Mouse (Mus musculus): ENCODE data around the gene Ncf2.
A peak's percentile ranks its signal among the peaks of the same experiment; 100 is the strongest.
"Not testable (repeated sequence)": the region's sequence is repeated elsewhere in the genome, so short reads cannot be mapped to it uniquely, and the experiment has no call there.

The Ncf2 gene

DNA sequence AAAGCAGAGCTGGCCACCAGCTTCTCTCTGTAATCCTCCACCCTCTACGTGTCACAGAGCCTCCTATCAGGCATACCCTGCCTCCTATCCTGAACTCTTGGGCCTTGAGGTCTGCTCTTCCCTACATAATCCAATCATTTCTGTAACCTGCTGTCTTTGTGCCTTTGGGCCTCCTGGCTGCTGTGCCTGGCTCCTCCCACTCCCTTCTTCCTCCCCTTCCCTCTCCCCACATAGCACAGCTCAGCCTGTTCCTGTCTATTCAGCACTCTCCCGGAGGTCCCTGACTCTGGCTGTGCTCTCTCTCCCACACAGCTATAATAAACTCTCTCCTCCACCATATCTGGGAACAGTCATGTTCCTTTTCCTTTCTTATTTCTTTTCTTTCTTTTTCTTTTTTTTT is at the start of gene Ncf2:
Gene Ncf2 (plus strand): TSS at position 298 of the 400 bp plus-strand sequence.
- DNase-seq (ENCODE audit: low spot score): peak; percentile 80

GRCm38 (mm10) chr1:152750312-152750965 is 49.6 kb upstream of the Ncf2 start, which contains the start of gene Apobec4:
Gene Apobec4, plus strand, starts transcription at chr1:152750551.
- DNase-seq (ENCODE audit: low spot score): no peak

GRCm38 (mm10) chr1:152761791-152762190 is 38.2 kb upstream of the Ncf2 start:
- no peak for DNase-seq (ENCODE audit: low spot score)

DNA sequence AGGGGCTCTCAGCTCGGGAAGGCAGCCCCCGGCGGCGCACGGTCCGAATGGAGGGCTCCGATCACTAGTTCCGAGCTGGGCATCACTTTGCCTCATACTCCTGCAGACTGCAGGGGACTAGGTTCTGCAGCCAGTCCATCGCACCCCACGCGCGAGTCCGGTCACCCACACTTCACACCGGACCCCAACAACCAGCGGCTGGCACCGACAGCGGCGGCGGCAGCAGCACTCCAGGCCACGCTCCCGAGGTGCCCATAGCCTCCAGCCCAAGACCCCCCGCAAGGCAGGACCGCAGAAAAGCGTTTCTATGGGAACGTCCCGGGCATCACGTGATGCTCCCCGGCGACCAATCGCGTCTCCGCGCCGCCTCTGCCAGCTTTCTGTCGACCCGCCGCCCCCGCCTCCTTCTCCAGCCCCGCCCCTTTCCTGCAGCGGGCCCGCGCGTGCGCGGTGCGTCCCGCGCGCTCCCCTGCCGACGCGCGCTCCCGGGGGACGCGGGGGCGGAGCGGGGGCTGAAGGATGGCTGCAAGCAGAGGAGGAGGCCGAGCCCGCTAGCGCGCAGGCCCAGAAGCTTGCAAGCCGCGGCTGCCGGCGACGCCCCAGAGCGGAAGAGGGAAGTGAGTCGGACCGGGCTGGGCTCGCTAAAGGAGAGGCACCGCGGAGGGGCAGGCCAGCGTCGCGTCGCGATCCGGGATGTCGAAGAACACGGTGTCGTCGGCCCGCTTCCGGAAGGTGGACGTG is 33.8 kb upstream of the Ncf2 start, which contains the start of the genes Rgl1 and Arpc5:
Gene Rgl1 (minus strand): TSS at position 320 of the 741 bp plus-strand sequence.
Gene Arpc5 (plus strand): TSS at position 511 of the 741 bp plus-strand sequence.
- peak; percentile 96 for DNase-seq (ENCODE audit: low spot score)

DNA sequence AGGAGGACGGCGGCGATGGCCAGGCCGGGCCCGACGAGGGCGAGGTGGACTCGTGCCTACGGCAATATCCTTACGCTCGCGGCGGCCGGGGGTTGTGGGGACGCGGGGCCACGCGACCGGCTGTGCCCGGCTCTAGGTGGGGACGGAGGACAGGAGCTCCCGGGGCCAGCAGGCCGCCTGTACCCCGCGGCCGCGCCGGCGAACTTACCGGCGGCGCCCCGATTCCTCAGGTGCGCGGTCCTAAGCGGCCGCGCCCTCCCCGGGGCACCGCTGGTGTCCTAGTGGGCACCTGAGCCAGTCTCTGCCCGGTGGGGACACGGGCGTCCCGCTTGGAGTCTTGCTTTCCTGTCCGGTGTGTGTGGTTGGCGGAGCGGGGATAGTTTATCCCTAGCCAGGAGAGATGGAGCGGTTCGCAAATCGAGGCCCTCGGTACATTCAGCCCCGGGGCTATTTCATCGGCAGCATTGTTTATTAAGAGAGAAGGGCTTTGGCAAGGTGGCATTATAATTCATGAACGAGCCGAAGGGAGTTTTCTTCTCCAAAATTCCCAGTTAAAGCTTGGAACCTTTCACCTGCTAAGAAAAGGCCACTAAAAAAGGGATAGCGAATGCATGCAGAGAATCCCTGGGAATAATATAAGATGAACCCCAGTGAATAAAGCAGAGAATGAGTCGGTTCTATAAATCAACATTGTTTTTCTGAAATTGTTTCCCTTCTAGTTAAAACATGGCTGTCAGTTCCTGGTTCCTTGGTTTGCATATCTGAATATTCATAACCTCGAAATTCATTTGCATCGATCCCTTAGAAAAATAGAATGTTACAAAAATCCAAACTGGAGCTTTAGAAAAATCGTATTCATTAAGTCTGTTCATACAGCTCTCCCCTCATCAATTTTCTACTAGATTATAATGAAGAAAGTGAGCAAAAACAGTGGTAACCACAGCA is 32.9 kb upstream of the Ncf2 start:
- DNase-seq (ENCODE audit: low spot score): peak; percentile 41

- DNase-seq (ENCODE audit: low spot score): peak; percentile 96
Measured at GRCm38 (mm10) chr1:152767749-152768488, 32.1 kb upstream of the Ncf2 start.

GRCm38 (mm10) chr1:152771016-152771415 is 29.0 kb upstream of the Ncf2 start:
- DNase-seq (ENCODE audit: low spot score): no peak

GRCm38 (mm10) chr1:152774601-152775000 is 25.4 kb upstream of the Ncf2 start:
- DNase-seq (ENCODE audit: low spot score): not testable (repeated sequence)

GRCm38 (mm10) chr1:152779071-152779737 is 20.8 kb upstream of the Ncf2 start:
- DNase-seq (ENCODE audit: low spot score): peak; percentile 81

DNA sequence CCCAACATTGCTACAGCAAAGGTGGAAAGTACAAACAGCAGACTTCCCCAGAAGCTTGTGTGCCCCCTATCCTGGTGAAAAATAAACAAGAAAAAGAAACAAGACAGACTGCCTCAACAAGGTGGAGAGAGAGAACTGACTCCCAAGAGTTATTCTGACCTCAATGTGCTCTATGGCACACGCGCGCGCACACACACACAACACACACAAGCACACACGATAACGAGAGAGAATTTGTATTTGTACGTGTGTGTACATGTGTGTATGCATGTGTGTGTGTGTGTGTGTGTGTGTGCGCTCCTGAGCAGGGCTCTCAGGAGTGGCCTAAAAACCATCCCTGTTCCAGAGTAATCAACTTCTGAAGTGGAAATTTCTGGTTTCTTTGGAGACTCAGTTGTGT is 15.4 kb upstream of the Ncf2 start:
- no peak for DNase-seq (ENCODE audit: low spot score)

GRCm38 (mm10) chr1:152785446-152785845 is 14.5 kb upstream of the Ncf2 start:
- DNase-seq (ENCODE audit: low spot score): not testable (repeated sequence)

DNA sequence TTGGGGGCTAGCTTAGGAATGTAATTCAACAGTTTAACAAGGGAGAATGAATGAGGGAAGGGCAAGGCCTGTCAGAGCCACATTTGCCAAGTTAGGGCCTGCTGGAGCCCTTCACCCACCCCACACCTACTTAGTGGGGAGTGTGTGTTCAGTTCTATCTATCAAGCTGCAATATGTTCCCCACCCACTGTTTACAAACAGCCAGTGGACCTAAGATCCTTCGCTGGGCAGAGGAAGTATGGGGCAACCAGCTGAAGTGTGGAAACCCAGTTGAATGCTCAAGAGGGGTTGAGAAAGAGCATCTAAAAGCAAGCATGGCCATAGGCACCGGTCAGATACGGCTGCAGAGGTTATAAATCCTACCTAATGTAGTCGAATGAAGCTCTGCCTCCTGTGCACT is 13.0 kb upstream of the Ncf2 start:
- no peak for DNase-seq (ENCODE audit: low spot score)

DNA sequence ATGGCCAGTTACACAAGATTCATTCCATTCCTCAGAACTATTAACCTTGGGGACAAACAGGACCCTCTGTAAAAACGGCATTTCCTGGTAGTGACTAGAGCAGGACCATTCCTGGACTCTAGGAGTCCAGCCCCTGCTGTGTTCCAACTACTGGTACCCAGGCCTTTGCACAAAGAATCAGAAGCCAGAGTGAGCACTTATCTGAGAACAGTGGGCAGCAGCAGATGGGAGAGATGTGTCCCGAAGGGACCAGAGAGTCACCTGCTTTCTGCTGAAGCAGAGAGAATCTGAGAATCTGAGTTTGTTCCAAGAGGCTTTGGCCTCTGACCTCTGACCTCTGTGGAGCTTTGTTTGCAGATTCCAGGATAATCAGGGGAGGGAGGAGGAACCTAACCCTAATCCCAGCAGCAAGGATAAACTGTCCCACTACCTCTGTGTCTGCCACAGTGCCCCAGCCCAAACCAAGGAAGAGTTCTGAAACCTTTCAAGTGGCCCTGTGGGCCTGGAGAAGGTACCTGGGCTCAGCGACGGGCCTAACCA is 11.8 kb upstream of the Ncf2 start:
- DNase-seq (ENCODE audit: low spot score): no peak

- DNase-seq (ENCODE audit: low spot score): peak; percentile 63
Measured at GRCm38 (mm10) chr1:152790254-152790653, 9.7 kb upstream of the Ncf2 start.

GRCm38 (mm10) chr1:152790821-152791220 is 9.2 kb upstream of the Ncf2 start:
- no peak for DNase-seq (ENCODE audit: low spot score)

DNA sequence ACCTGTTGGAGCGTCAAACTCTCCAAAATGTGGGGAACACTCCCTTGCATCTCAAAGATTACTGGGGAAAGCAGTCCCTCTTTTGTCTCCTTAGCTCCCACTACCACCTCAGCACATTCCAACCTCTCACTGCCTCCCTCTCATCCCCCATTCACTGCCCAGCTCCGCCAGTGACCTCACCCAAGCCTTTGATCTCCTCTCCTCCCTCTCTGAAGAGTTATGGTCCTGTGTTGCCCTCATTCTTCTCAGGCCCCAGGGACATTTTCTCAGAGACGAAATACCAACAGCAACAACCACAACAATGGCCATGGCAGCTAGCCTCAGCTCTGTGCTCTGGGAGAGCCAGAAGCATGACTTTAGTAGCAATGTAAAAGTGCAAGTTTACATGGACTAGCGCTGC is 8.7 kb upstream of the Ncf2 start:
- no peak for DNase-seq (ENCODE audit: low spot score)

DNA sequence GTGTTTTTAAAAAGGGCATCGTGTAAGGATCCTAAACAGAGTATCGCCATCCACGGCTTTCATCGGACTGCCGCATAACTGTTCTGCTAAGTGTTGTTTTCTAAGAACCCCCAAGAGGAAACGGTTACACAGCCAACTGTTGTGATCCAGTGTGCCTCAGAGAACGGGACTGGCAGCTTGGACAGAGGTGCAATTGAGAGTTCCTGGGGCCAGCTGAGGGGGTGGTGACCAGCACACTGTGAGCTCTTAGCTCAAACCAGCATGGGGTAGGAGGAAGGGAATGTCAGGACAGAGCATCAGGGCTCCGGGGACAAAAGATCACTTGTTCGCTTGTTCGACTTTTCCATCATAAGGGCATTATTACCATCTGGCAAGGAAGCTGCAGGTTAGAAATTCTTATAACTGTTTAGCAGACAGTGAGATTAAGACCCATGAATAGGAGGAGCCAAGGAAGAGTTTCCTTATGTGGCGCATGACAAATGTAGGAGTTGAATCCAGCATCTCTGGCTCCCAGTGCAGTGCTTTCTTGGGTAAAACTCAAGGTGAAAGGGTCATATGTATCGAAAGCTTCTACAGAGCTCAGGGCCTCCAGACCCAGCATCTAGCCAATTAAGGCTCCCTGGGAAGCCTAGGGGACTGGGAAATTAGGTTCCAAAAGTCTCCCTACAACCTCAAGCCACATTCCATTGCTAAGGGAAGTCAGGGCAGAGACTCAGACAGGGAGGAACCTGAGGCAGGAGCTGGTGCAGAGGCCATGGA is 7.1 kb upstream of the Ncf2 start:
- DNase-seq (ENCODE audit: low spot score): peak; percentile 66

- peak; percentile 82 for DNase-seq (ENCODE audit: low spot score)
Measured at GRCm38 (mm10) chr1:152793495-152794130, 6.4 kb upstream of the Ncf2 start.

- DNase-seq (ENCODE audit: low spot score): no peak
Measured at GRCm38 (mm10) chr1:152795688-152796255, 4.2 kb upstream of the Ncf2 start.

Data from retina, embryonic 14.5 days (tissue).